Mouse (Mus musculus): ENCODE measurements at regions not wholly inside any gene's neighbourhood (a gene's known extent, or its start where the extent isn't known, plus 50 kb on each side); places are given as distances from the start of the nearest gene placed in this dataset.

- no peak for DNase-seq (ENCODE audit: low spot score)
Measured at GRCm38 (mm10) chr2:171331529-171331928, 599.9 kb downstream of the Dok5 start.

GRCm38 (mm10) chr2:171326909-171327308, 595.3 kb downstream of the Dok5 start:
- DNase-seq (ENCODE audit: low spot score): no peak

GRCm38 (mm10) chr2:171308486-171308885, 576.9 kb downstream of the Dok5 start:
- no peak for DNase-seq (ENCODE audit: low spot score)

- no peak for DNase-seq (ENCODE audit: low spot score)
Measured at GRCm38 (mm10) chr2:171306000-171306399, 574.4 kb downstream of the Dok5 start.

- no peak for DNase-seq (ENCODE audit: low spot score)
Measured at GRCm38 (mm10) chr2:171298519-171298918, 566.9 kb downstream of the Dok5 start.

GRCm38 (mm10) chr2:171295603-171296002, 564.0 kb downstream of the Dok5 start:
- no peak for DNase-seq (ENCODE audit: low spot score)

- DNase-seq (ENCODE audit: low spot score): no peak
Measured at GRCm38 (mm10) chr2:171292579-171292978, 561.0 kb downstream of the Dok5 start.

GRCm38 (mm10) chr2:171285719-171286394, 554.2 kb downstream of the Dok5 start:
- no peak for DNase-seq (ENCODE audit: low spot score)

GRCm38 (mm10) chr2:171280132-171280531, 548.5 kb downstream of the Dok5 start:
- DNase-seq (ENCODE audit: low spot score): no peak

- no peak for DNase-seq (ENCODE audit: low spot score)
Measured at GRCm38 (mm10) chr2:171279319-171279718, 547.7 kb downstream of the Dok5 start.

- DNase-seq (ENCODE audit: low spot score): no peak
Measured at GRCm38 (mm10) chr2:171253194-171253593, 521.6 kb downstream of the Dok5 start.

GRCm38 (mm10) chr2:171245391-171245790, 513.8 kb downstream of the Dok5 start:
- no peak for DNase-seq (ENCODE audit: low spot score)

GRCm38 (mm10) chr2:171242356-171242755, 510.7 kb downstream of the Dok5 start:
- no peak for DNase-seq (ENCODE audit: low spot score)

GRCm38 (mm10) chr2:171237276-171237960, 505.8 kb downstream of the Dok5 start:
- no peak for DNase-seq (ENCODE audit: low spot score)

GRCm38 (mm10) chr2:171232812-171233211, 501.2 kb downstream of the Dok5 start:
- DNase-seq (ENCODE audit: low spot score): no peak

- no peak for DNase-seq (ENCODE audit: low spot score)
Measured at GRCm38 (mm10) chr2:171231288-171232050, 499.9 kb downstream of the Dok5 start.

- DNase-seq (ENCODE audit: low spot score): no peak
Measured at GRCm38 (mm10) chr2:171230536-171230935, 498.9 kb downstream of the Dok5 start.

GRCm38 (mm10) chr2:171228229-171228628, 496.6 kb downstream of the Dok5 start:
- DNase-seq (ENCODE audit: low spot score): no peak

- no peak for DNase-seq (ENCODE audit: low spot score)
Measured at GRCm38 (mm10) chr2:171213792-171214191, 482.2 kb downstream of the Dok5 start.

GRCm38 (mm10) chr2:171196472-171196871, 464.9 kb downstream of the Dok5 start:
- DNase-seq (ENCODE audit: low spot score): no peak

GRCm38 (mm10) chr2:171192181-171192580, 460.6 kb downstream of the Dok5 start:
- DNase-seq (ENCODE audit: low spot score): no peak

Data from layer of hippocampus, adult 9-10 months (tissue).